Mouse (Mus musculus) embryo, embryonic 10 days (tissue): ENCODE data around the gene BC051019.

Experiments used
- DNase-seq: peaks from one replicate; pipeline ENCODE4 v3.0.0-alpha.2; 2015; ENCODE audit warnings: low spot score

Gene BC051019

GRCm38 (mm10) chr7:109723697-109724096 lies at the start of gene BC051019:
TSS of gene BC051019 (minus strand) at chr7:109723850.
- DNase-seq = no peak

- DNase-seq = no peak
Observed at GRCm38 (mm10) chr7:109772251-109772650, 48.6 kb upstream of the BC051019 start.

DNA sequence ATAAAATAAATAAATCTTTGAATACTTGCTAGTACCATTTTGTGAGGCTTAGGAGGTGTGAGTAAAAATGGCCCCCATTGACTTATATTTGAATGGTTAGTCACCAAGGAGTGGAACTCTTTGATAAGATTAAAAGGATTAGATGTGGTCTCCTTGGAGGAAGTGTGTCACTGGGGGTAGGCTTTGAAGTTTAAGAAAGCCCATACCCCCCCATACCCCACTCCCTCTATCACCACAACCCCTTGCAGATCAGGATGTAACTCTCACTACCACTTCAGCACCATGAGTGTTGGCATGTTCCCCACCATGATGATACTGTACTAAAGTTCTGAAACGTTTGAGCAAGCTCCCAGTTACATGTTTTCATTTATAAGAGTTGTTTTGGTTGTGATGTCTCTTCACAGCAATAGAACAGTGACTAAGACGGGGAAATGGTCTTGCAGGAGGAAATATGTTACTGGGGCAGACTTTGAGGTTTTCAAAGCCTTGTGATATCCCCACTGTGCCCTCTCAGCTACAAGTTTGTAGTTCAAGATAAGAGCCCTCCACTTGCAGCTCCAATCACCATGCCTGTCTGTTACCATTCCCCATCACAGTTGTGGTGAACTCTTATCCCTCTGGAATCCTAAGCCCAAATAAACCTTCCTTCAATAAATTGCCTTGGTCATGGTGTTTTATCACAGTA lies 45.2 kb upstream of the BC051019 start:
- DNase-seq = no peak

DNA sequence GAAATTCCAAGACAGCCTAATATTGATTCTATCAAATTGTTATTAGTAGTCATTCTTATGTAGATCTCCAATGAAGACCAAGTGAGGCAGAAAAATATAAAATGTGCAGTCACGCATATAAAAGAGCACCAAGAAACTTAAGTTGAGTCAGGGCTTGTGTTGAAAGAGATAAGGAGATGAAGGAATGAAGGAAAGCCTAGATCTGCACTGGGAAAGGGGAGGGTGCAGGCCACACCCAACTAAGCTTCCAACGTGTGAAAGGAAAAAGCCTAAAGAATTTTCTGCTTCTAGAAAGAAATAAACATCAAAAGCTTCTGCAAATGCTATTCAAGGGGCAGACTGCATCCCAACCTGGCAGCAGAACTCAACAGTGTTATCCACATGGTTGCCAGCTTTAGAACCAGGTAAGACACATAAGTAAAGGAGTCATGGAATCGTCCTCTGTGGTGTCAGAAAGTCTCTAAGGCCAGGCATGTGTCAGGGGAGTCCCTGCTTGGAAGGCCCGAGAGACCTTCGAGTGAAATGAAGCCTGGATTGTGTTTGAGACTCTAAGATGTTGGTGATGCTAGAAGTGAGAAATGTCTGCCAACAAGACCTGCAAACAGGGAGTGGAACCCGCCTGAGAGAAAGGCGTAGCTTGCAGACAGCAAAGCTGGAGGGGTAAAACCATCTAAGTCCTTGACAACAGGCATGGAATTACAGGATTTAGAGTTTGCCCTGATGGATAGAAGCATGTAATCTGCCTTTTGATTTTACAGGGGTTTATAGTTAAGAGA lies 44.1 kb upstream of the BC051019 start:
- DNase-seq = no peak

GRCm38 (mm10) chr7:109764009-109764408 lies 40.4 kb upstream of the BC051019 start:
- no peak for DNase-seq

- no peak for DNase-seq
Observed at GRCm38 (mm10) chr7:109756291-109756690, 32.6 kb upstream of the BC051019 start.

- no peak for DNase-seq
Observed at GRCm38 (mm10) chr7:109754034-109754433, 30.4 kb upstream of the BC051019 start.

DNA sequence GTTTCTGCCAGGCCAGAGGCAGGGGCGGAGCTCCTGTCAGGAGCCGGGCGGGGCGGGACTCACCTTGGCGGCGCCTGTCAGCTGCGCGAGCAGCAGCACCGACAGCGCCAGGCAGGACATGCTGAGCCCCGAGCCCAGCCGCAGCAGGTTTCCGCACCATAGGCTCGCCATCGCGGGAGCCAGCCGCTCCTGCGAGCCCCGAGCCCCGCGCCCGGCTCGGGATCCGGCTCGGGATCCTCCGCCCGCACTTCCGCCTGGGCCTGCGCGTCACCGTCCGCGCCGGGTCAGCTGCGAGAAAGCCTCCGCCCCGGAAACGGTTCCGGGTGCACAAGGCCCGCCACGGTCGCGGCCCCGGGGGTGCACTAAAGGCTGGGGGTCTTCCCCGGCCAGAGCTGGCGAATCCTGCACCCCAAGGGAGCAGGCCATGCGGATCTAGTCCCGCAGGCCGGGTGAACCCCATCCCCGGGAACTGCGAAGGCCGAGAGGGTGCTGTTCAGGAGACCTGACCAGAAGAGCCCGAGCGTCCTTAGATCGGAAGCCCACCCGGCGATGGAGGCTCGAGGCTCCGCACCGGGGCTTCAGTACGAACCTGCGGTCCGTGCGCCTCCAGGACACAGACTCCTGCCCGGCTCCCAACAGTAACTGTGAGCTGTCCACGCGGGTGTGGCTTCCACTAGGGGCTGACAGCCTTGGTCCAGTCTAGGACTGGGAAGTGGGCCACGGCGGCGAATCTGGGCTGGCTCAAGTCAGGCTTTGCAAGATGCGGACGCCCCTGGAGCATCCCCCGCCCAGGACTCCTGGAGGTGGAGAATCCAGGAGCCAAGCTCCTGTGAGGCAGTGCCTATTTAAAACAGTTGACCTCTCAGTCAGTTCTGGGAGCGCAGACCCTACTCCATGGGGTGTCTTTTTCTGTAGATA lies 28.6 kb upstream of the BC051019 start, which contains the start of gene Tmem9b:
Gene Tmem9b, minus strand, starts transcription at position 868 of the 918 bp plus-strand sequence.
- DNase-seq = peak; percentile 84

- DNase-seq = no peak
Observed at GRCm38 (mm10) chr7:109751427-109752007, 27.9 kb upstream of the BC051019 start.

- DNase-seq = no peak
Observed at GRCm38 (mm10) chr7:109747747-109748146, 24.1 kb upstream of the BC051019 start.

DNA sequence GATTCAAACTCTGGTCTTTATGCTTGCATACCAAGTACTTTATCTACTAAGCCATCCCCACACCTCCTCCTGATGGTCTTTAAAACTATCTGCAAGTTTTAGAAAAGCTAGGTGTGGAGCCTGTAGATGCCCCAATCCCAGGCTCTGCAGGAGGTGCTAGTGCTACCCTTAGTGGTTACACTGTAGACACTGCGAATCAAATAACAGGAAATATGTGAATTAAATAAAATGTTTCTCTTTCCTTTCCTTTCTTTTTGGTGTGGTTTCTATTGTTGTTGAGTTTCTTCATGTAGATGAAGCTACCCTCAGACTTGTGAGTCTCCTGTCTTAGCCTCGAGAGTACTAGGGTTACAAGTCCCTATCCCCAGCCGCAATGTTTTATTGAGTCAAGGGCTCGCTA lies 18.1 kb upstream of the BC051019 start:
- DNase-seq = no peak

GRCm38 (mm10) chr7:109741060-109741459 lies 17.4 kb upstream of the BC051019 start:
- DNase-seq = no peak

GRCm38 (mm10) chr7:109739822-109740370 lies 16.2 kb upstream of the BC051019 start:
- DNase-seq = no peak

GRCm38 (mm10) chr7:109734806-109735205 lies 11.2 kb upstream of the BC051019 start:
- no peak for DNase-seq

DNA sequence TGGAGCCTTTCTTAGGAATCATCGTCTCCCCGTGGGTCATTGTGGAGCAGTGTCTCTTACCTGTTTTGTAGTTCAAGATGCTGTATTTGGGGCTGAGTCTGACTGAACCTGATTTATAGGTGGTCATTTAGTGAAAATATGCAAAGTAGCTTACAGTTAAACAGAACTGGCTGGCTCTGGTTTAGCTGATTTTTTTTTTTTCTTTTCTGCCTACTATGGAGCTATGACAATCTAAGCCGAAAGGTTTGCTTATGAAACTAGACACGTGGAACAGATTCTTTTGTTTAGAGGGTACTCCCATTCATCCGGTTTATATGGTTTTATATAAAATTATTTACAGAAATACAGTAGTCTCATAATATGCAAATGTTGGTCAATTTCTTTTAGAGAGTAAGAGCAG lies 8.0 kb upstream of the BC051019 start, which contains the start of gene Ascl3:
Gene Ascl3, minus strand, starts transcription at position 101 of the 400 bp plus-strand sequence.
- no peak for DNase-seq

DNA sequence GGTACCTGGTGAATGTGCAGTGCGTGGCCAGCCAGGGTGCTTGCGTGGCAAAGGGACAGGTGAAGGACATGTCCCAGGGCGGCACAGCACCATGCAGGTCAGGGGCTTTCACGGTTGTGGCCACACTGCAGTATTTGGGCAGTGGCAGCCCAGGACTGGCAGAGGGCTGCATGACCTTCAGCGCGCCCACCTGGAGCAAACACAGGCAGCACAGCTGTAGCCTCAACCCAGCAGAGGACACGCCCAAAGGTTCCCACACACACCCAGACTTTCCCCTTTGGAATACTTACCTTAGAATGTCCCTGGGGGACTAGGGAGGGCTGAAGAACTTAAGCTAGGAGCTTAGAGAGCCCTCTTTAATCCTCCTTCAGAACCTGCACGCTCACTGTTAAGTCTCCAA lies 536 bp downstream of the BC051019 start:
- DNase-seq = no peak

DNA sequence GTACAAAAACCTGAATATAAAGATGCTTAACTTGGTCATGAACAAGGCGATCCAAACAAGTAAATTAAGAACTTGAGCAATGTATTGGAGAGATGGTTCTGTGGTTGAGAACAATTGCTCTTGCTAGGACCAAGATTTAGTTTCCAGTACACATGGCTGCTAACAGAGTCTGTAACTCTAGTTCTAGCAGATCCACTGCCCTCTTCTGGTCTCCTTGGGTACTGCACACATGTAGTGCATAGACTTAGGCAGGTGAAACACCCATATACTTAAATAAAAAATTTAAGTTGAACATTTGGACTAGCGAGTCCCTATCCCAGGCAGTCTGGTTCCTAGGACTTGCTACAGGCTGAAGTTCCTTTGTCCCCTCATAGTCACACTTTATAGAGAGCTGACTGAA lies 1.0 kb downstream of the BC051019 start:
- no peak for DNase-seq

GRCm38 (mm10) chr7:109719286-109719685 lies 4.4 kb downstream of the BC051019 start:
- peak; percentile 68 for DNase-seq

- no peak for DNase-seq
Observed at GRCm38 (mm10) chr7:109713434-109713982, 10.1 kb downstream of the BC051019 start.

GRCm38 (mm10) chr7:109712198-109712597 lies 11.5 kb downstream of the BC051019 start:
- DNase-seq = no peak

GRCm38 (mm10) chr7:109710069-109710468 lies 13.6 kb downstream of the BC051019 start:
- no peak for DNase-seq
